Mouse (Mus musculus) neural tube, embryonic 14.5 days (tissue): ENCODE measurements around the gene Eif4a1. TPM values are rescaled to one million over a fixed set of nuclear protein-coding genes. Genes with fewer than 3 reads are reported as not detected.

Experiments used
- ATAC-seq: fragments of 200-750 bp; cut with Nextera tagmentation; 2 replicates; pipeline ENCODE4 v1.8.0; 2017; ENCODE audit warnings: low read depth, mild to moderate bottlenecking, moderate TSS enrichment, moderate library complexity
- H3K27ac ChIP-seq: fragments of 300-500 bp; sonication (generic); 2 replicates; pipeline ENCODE4 v1.5.1; 2014; ENCODE audit warnings: low read depth, mild to moderate bottlenecking, control low read depth, low read length, moderate library complexity, mixed read lengths
- H3K27me3 ChIP-seq: fragments of 300-500 bp; sonication (generic); 2 replicates; pipeline ENCODE4 v1.6.1; 2014; ENCODE audit warnings: low read length; ENCODE audit not compliant: control insufficient read depth, insufficient read depth
- H3K36me3 ChIP-seq: fragments of 300-500 bp; sonication (generic); 2 replicates; pipeline ENCODE4 v1.6.1; 2014; ENCODE audit warnings: low read length, mixed read lengths; ENCODE audit not compliant: control insufficient read depth, insufficient read depth
- H3K4me1 ChIP-seq: fragments of 300-500 bp; sonication (generic); 2 replicates; pipeline ENCODE4 v1.6.1; 2014; ENCODE audit warnings: low read length; ENCODE audit not compliant: control insufficient read depth, insufficient read depth
- H3K4me2 ChIP-seq: fragments of 300-500 bp; sonication (generic); 2 replicates; pipeline ENCODE4 v1.6.1; 2014; ENCODE audit warnings: mild to moderate bottlenecking, low read depth, low read length, control low read depth
- H3K4me3 ChIP-seq: fragments of 300-500 bp; sonication (generic); 2 replicates; pipeline ENCODE4 v1.5.1; 2014; ENCODE audit warnings: low read depth, low read length, control low read depth, mixed read lengths
- H3K9ac ChIP-seq: fragments of 300-500 bp; sonication (generic); replicated peaks from 2 replicates; pipeline ENCODE4 v1.6.1; 2014; ENCODE audit warnings: low read depth, mild to moderate bottlenecking, control low read depth, low read length, mixed read lengths
- H3K9me3 ChIP-seq: fragments of 300-500 bp; sonication (generic); 2 replicates; pipeline ENCODE4 v1.6.1; 2016; ENCODE audit warnings: low read length; ENCODE audit not compliant: control insufficient read depth
- WGBS: fragments of 180-500 bp; shearing (Covaris S2); extraction: QIAGEN DNeasy Blood & Tissue Kit; methylation state at CpG from one replicate; pipeline ENCODE4 v1.1.7; 2014; 5-methylcytosine and 5-hydroxymethylcytosine counted together
- polyA plus RNA-seq: library from polyadenylated mRNA; unstranded; fragments of >200 nt; fragmentation: Nextera tagmentation; extraction: Ambion mirVana; gene quantifications from 2 replicates; pipeline ENCODE4 v1.2.1, GENCODE M21; 2014

The Eif4a1 gene
- polyA plus RNA-seq, 1 experiment from 2014 or later = 643 TPM

GRCm38 (mm10) chr11:69693421-69693965 is 21.3 kb upstream of the Eif4a1 start:
- H3K4me3 ChIP-seq = no peak overlapping the region
- 63% methylated on average over 11 of the region's 11 CpGs for WGBS
- no peak overlapping the region for H3K9ac ChIP-seq
- no peak for ATAC-seq
- H3K27ac ChIP-seq = no peak overlapping the region
- H3K4me1 ChIP-seq = peaks cover 10% of the 10 kb centered on the region; the same call in 1 of the 2 replicates
- no peaks in the 10 kb centered on the region for H3K27me3 ChIP-seq
- no peaks in the 10 kb centered on the region for H3K36me3 ChIP-seq
- no peaks in the 10 kb centered on the region for H3K9me3 ChIP-seq
- H3K4me2 ChIP-seq = no peak overlapping the region

GRCm38 (mm10) chr11:69692863-69693262 is 20.6 kb upstream of the Eif4a1 start:
- ATAC-seq = no peak
- H3K27ac ChIP-seq = no peak overlapping the region
- no peak overlapping the region for H3K4me2 ChIP-seq
- no peaks in the 10 kb centered on the region for H3K9me3 ChIP-seq
- H3K36me3 ChIP-seq = no peaks in the 10 kb centered on the region
- peaks cover 10% of the 10 kb centered on the region; the same call in 1 of the 2 replicates for H3K4me1 ChIP-seq
- H3K4me3 ChIP-seq = no peak overlapping the region
- 93% methylated on average over 6 of the region's 6 CpGs for WGBS
- H3K27me3 ChIP-seq = no peaks in the 10 kb centered on the region
- H3K9ac ChIP-seq = no peak overlapping the region

- 78% methylated on average over 9 of the region's 9 CpGs for WGBS
- Histone ChIP-seq H3K36me3 (no peaks in the 10 kb centered on the region), H3K9ac (no peak overlapping the region), H3K27ac (no peak overlapping the region), H3K9me3 (no peaks in the 10 kb centered on the region), H3K4me2 (no peak overlapping the region), H3K4me3 (no peak overlapping the region), H3K4me1 (peaks cover 10% of the 10 kb centered on the region; the same call in 1 of the 2 replicates), H3K27me3 (no peaks in the 10 kb centered on the region)
- ATAC-seq = no peak
These were observed 20.1 kb upstream of the Eif4a1 start for GRCm38 (mm10) chr11:69692196-69692811.

GRCm38 (mm10) chr11:69689891-69690290 is 17.7 kb upstream of the Eif4a1 start:
- no peaks in the 10 kb centered on the region for H3K9me3 ChIP-seq
- H3K4me3 ChIP-seq = no peak overlapping the region
- 0 out of 2 replicates have a peak, but pooled peaks cover 3% of the 10 kb centered on the region for H3K4me1 ChIP-seq
- H3K27ac ChIP-seq = no peak overlapping the region
- H3K36me3 ChIP-seq = no peaks in the 10 kb centered on the region
- H3K4me2 ChIP-seq = no peak overlapping the region
- WGBS = 95% methylated on average over 1 of the region's 1 CpGs
- no peaks in the 10 kb centered on the region for H3K27me3 ChIP-seq
- no peak for ATAC-seq
- no peak overlapping the region for H3K9ac ChIP-seq

- Histone ChIP-seq H3K4me3 (no peak overlapping the region), H3K9me3 (no peaks in the 10 kb centered on the region), H3K4me1 (0 out of 2 replicates have a peak, but pooled peaks cover 3% of the 10 kb centered on the region), H3K27me3 (no peaks in the 10 kb centered on the region), H3K27ac (no peak overlapping the region), H3K36me3 (no peaks in the 10 kb centered on the region), H3K9ac (no peak overlapping the region), H3K4me2 (no peak overlapping the region)
- ATAC-seq = no peak
- WGBS = 59% methylated on average over 5 of the region's 5 CpGs
These were observed 14.8 kb upstream of the Eif4a1 start for GRCm38 (mm10) chr11:69687061-69687460.

- no peaks in the 10 kb centered on the region for H3K9me3 ChIP-seq
- no peaks in the 10 kb centered on the region for H3K36me3 ChIP-seq
- H3K9ac ChIP-seq = no peak overlapping the region
- no peaks in the 10 kb centered on the region for H3K27me3 ChIP-seq
- no peak overlapping the region for H3K4me2 ChIP-seq
- 25% methylated on average over 4 of the region's 4 CpGs for WGBS
- H3K27ac ChIP-seq = no peak overlapping the region
- no peak for ATAC-seq
- 0 out of 2 replicates have a peak, but pooled peaks cover 3% of the 10 kb centered on the region for H3K4me1 ChIP-seq
- no peak overlapping the region for H3K4me3 ChIP-seq
These were observed 14.2 kb upstream of the Eif4a1 start for GRCm38 (mm10) chr11:69686377-69686776.

GRCm38 (mm10) chr11:69685526-69686148 is 13.4 kb upstream of the Eif4a1 start, which contains the start of gene Tnfsf13:
Gene Tnfsf13 (minus strand): TSS chr11:69685784.
- ATAC-seq = no peak
- no peaks in the 10 kb centered on the region for H3K36me3 ChIP-seq
- no peak within 1 kb of the TSS for H3K4me3 ChIP-seq
- H3K4me2 ChIP-seq = no peak within 1 kb of the TSS
- no peaks in the 10 kb centered on the region for H3K9me3 ChIP-seq
- H3K27me3 ChIP-seq = no peaks in the 10 kb centered on the region
- no peak within 1 kb of the TSS for H3K9ac ChIP-seq
- H3K27ac ChIP-seq = 0 out of 2 replicates have a peak within 1 kb of the TSS, but pooled peaks have one; percentile 39
- H3K4me1 ChIP-seq = peaks cover 9% of the 10 kb centered on the region
- WGBS = 60% methylated on average over 10 of the region's 10 CpGs

- whole genome bisulfite sequencing = 79% methylated on average over 6 of the region's 6 CpGs
- H3K36me3 ChIP-seq = no peaks in the 10 kb centered on the region
- H3K4me1 ChIP-seq = peaks cover 14% of the 10 kb centered on the region
- ATAC-seq = no peak
- no peaks in the 10 kb centered on the region for H3K27me3 ChIP-seq
- H3K4me3 ChIP-seq = no peak overlapping the region
- no peak overlapping the region for H3K4me2 ChIP-seq
- no peaks in the 10 kb centered on the region for H3K9me3 ChIP-seq
- H3K9ac ChIP-seq = no peak overlapping the region
- H3K27ac ChIP-seq = no peak overlapping the region
These were observed 12.7 kb upstream of the Eif4a1 start for GRCm38 (mm10) chr11:69684936-69685335.

- Histone ChIP-seq H3K9me3 (no peaks in the 10 kb centered on the region), H3K36me3 (0 out of 2 replicates have a peak, but pooled peaks cover under 1% of the 10 kb centered on the region), H3K4me1 (peaks cover 14% of the 10 kb centered on the region), H3K9ac (no peak overlapping the region), H3K27me3 (no peaks in the 10 kb centered on the region), H3K4me2 (no peak overlapping the region), H3K27ac (no peak overlapping the region), H3K4me3 (no peak overlapping the region)
- ATAC-seq = no peak
- WGBS = 90% methylated on average over 12 of the region's 12 CpGs
These were observed 12.0 kb upstream of the Eif4a1 start for GRCm38 (mm10) chr11:69684128-69684745.
